Mouse (Mus musculus) kidney, adult 2 months (tissue): ENCODE measurements around the gene Nfat5. TPM values are rescaled to one million over a fixed set of nuclear protein-coding genes. Genes with fewer than 3 reads are reported as not detected.

Experiments
- DNase-seq: peaks from one replicate; pipeline ENCODE4 v3.0.0; 2021
- H3K27ac ChIP-seq: fragments of 200-500 bp; 2 replicates; pipeline ENCODE4 v1.5.1; 2012; ENCODE audit warnings: low read depth, low read length, control low read depth, inconsistent platforms; ENCODE audit not compliant: insufficient read depth
- H3K27me3 ChIP-seq: fragments of 200-500 bp; replicated peaks from 2 replicates; pipeline ENCODE4 v1.6.1; 2012; ENCODE audit warnings: mild to moderate bottlenecking, moderate library complexity, low read length, inconsistent platforms; ENCODE audit not compliant: control insufficient read depth, insufficient read depth
- H3K36me3 ChIP-seq: fragments of 200-500 bp; 2 replicates; pipeline ENCODE4 v1.6.1; 2012; ENCODE audit warnings: mild to moderate bottlenecking, moderate library complexity, low read length, inconsistent platforms; ENCODE audit not compliant: control insufficient read depth, insufficient read depth
- H3K4me1 ChIP-seq: fragments of 200-500 bp; 2 replicates; pipeline ENCODE4 v1.6.1; 2011; ENCODE audit warnings: low read length; ENCODE audit not compliant: control insufficient read depth, insufficient read depth
- H3K4me3 ChIP-seq: fragments of 200-500 bp; 2 replicates; pipeline ENCODE4 v1.5.1; 2011; ENCODE audit warnings: mild to moderate bottlenecking, low read depth, low read length, control low read depth; ENCODE audit not compliant: insufficient read depth
- CTCF ChIP-seq: fragments of 200-500 bp; conservative IDR thresholded peaks from 2 replicates; pipeline ENCODE4 v1.5.1; 2011; ENCODE audit warnings: low read depth, mild to moderate bottlenecking, control low read depth, low read length, moderate library complexity, mixed read lengths; ENCODE audit not compliant: insufficient read depth, insufficient read length
- POLR2A ChIP-seq: fragments of 200-500 bp; IDR thresholded peaks from one replicate; pipeline ENCODE4 v1.6.1; 2011; ENCODE audit warnings: low read depth, low read length, control low read depth
- WGBS: fragments of 180-500 bp; shearing (Covaris S2); methylation state at CpG from one replicate; pipeline ENCODE4 v1.1.7; 2018; 5-methylcytosine and 5-hydroxymethylcytosine counted together
- polyA plus RNA-seq: library from polyadenylated mRNA; depleted of rRNA; stranded (reverse); fragments of >200 nt; gene quantifications from 2 replicates; pipeline ENCODE4 v1.2.3, GENCODE M21; 2012

The Nfat5 gene
- polyA plus RNA-seq, 1 experiment: 26.0 TPM

DNA sequence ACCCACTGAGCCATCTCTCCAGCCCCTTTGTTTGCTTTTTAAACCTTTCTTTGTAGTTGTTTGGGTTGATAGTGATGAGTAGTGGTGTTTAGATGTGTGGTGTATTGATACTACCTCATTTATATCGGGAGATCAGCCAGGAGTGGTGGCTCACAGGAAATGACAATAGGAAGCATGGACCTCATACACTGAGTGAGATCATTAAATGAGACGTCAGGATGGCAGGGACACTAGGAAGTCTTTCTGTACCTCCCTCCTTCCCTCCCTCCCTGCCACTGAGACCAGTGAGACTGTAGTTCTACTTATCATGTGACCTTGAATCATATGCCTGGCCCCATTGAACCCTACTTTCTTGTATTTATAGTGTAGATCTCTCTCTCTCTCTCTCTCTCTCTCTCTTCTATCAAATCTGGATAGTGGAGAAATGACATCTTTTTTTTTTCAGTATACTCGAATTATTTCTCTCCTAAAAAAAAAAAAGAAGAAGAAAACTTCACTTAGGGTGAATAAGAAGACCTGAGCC, 23.6 kb upstream of the Nfat5 start:
- 67% methylated on average over 3 of the region's 3 CpGs for WGBS
- TF ChIP-seq CTCF: no peak
- TF ChIP-seq POLR2A: no peak
- peaks cover 4% of the 10 kb centered on the region; the same call in 1 of the 2 replicates for H3K4me1 ChIP-seq

DNA sequence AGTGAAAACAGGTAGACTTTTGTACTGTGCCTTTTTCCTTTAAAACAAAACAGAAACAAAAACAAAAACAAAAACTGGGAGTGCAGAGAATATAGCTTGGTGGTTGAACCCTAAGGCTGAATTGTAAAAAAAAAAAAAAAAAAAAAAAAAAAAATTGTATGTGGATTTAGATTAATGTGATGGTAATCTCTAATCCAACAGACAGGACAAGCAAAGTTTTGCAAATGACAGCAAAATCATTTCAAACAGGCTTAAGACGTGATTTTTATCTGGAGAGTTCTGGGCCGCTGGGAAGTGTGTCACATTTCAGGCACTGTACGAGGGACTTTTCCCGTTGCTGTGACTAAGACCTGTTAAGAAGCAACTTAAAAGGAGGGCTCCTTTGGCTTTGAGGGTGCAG, 23.0 kb upstream of the Nfat5 start:
- WGBS: 80% methylated on average over 4 of the region's 4 CpGs
- peaks cover 4% of the 10 kb centered on the region; the same call in 1 of the 2 replicates for H3K4me1 ChIP-seq
- no peak for DNase-seq

More for the DNA sequence above, 23.6 kb upstream of the Nfat5 start:
- DNase-seq: no peak
- H3K27me3 ChIP-seq: no peaks in the 10 kb centered on the region; the same call in 1 of the 2 replicates
- no peak overlapping the region for H3K27ac ChIP-seq
- no peaks in the 10 kb centered on the region for H3K36me3 ChIP-seq
- no peak overlapping the region for H3K4me3 ChIP-seq

GRCm38 (mm10) chr8:107270751-107271150, 22.5 kb upstream of the Nfat5 start:
- H3K27ac ChIP-seq: no peak overlapping the region
- no peak overlapping the region for H3K4me3 ChIP-seq
- TF ChIP-seq CTCF: no peak
- no peaks in the 10 kb centered on the region; the same call in 1 of the 2 replicates for H3K27me3 ChIP-seq
- no peaks in the 10 kb centered on the region for H3K36me3 ChIP-seq
- no peaks in the 10 kb centered on the region for H3K4me1 ChIP-seq
- 85% methylated on average over 11 of the region's 11 CpGs for WGBS
- DNase-seq: no peak

More for the DNA sequence above, 23.0 kb upstream of the Nfat5 start:
- TF ChIP-seq POLR2A: no peak
- no peak for TF ChIP-seq CTCF
- H3K27ac ChIP-seq: no peak overlapping the region
- H3K27me3 ChIP-seq: no peaks in the 10 kb centered on the region; the same call in 1 of the 2 replicates
- no peaks in the 10 kb centered on the region for H3K36me3 ChIP-seq
- H3K4me3 ChIP-seq: no peak overlapping the region

- Histone ChIP-seq H3K27ac (0 out of 2 replicates have a peak overlapping the region, but pooled peaks have one; percentile 10), H3K36me3 (no peaks in the 10 kb centered on the region), H3K4me1 (no peaks in the 10 kb centered on the region), H3K4me3 (no peak overlapping the region), H3K27me3 (no peaks in the 10 kb centered on the region)
- WGBS: 27% methylated on average over 5 of the region's 5 CpGs
- DNase-seq: peak; percentile 58
- TF ChIP-seq POLR2A (no peak), CTCF (no peak)
These were observed 15.9 kb upstream of the Nfat5 start for GRCm38 (mm10) chr8:107277323-107277883.

DNA sequence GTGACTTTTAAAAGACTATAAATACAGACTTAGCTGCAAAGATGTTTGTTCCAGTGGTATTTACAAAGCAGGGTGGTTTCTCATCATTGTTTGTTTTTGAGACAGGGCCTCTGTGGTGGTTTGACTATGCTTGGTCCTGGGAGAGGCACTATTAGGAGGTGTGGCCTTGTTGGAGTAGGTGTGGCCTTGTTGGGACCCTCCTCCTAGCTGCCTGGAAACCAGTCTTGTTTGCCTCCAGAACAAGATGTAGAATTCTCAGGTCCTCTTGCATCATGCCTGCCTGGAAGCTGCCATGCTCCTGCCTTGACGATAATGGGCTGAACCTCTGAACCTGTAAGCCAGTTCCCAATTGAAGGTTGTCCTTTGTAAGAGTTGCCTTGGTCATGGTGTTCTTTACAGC, 14.7 kb upstream of the Nfat5 start:
- WGBS: 87% methylated on average over 1 of the region's 1 CpGs
- no peak for DNase-seq
- Histone ChIP-seq H3K27ac (no peak overlapping the region), H3K4me3 (no peak overlapping the region), H3K36me3 (no peaks in the 10 kb centered on the region), H3K4me1 (no peaks in the 10 kb centered on the region), H3K27me3 (no peaks in the 10 kb centered on the region)
- no peak for TF ChIP-seq CTCF
- no peak for TF ChIP-seq POLR2A

- Histone ChIP-seq H3K27me3 (no peaks in the 10 kb centered on the region), H3K27ac (no peak overlapping the region), H3K36me3 (no peaks in the 10 kb centered on the region), H3K4me3 (no peak overlapping the region), H3K4me1 (0 out of 2 replicates have a peak, but pooled peaks cover under 1% of the 10 kb centered on the region)
- no peak for TF ChIP-seq CTCF
- TF ChIP-seq POLR2A: no peak
- DNase-seq: peak; percentile 16
- WGBS: 47% methylated on average over 9 of the region's 9 CpGs
These were observed 6.6 kb upstream of the Nfat5 start for GRCm38 (mm10) chr8:107286686-107287085.

DNA sequence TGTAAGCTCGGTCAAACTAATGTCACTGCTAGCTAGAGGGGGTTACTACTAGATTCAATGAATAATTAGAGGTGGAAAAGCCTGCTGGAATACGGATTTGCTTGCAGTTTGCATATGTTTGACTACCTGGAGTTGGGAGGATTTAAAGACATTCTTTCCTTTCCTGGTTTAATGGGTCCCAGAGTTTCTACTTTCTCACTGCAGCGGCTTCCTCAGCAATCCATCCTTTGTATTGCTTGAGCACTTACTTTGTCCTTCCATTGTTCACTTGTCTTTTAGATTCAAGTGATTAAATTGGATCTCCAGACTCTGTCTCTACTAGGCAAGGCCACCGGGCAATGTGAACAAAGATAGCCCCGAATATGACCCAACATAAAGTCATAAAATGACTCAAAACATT, 5.7 kb upstream of the Nfat5 start:
- H3K27ac ChIP-seq: no peak overlapping the region
- H3K36me3 ChIP-seq: no peaks in the 10 kb centered on the region
- H3K27me3 ChIP-seq: no peaks in the 10 kb centered on the region
- H3K4me1 ChIP-seq: 0 out of 2 replicates have a peak, but pooled peaks cover 6% of the 10 kb centered on the region
- 81% methylated on average over 5 of the region's 5 CpGs for WGBS
- no peak for DNase-seq
- H3K4me3 ChIP-seq: no peak overlapping the region
- TF ChIP-seq POLR2A: no peak
- TF ChIP-seq CTCF: no peak
